Mouse (Mus musculus) Patski (cell line): ENCODE data around the gene Vmn2r68. TPM values are rescaled to one million over a fixed set of nuclear protein-coding genes. Genes with fewer than 3 reads are reported as not detected.

Experiments
- ATAC-seq: fragments of 100-300 bp; one replicate; pipeline ENCODE4 v1.8.0; 2021
- CTCF ChIA-PET: fragments of 350-600 bp; sonication (Branson Sonifier 250); formaldehyde crosslinking; loops from one replicate; lab custom pipeline; 2022; ENCODE audit warnings: inconsistent platforms; lab: Charles Lee
- POLR2A ChIA-PET: fragments of 350-600 bp; sonication (Branson Sonifier 250); formaldehyde crosslinking; loops from one replicate; lab custom pipeline; 2022; ENCODE audit warnings: antibody characterized with exemption, inconsistent platforms; lab: Charles Lee
- DNase-seq: peaks from one replicate; pipeline ENCODE4 v3.0.0-alpha.2; 2011; ENCODE audit warnings: low read depth, low spot score
- H3K27me3 ChIP-seq: fragments of 371-371 bp; one replicate; pipeline ENCODE4 v1.5.1; 2021
- CTCF ChIP-seq: fragments of 100-300 bp; IDR thresholded peaks from one replicate; pipeline ENCODE4 v1.5.1; 2021
- in situ Hi-C: fragments of 300-500 bp; cut with MboI; formaldehyde crosslinking; loops from 3 replicates; pipeline ENCODE4 v1.11.1; 2018; ENCODE audit warnings: low pct_unique_long_range_greater_than_20kb, mixed read lengths
- polyA plus RNA-seq: library from polyadenylated mRNA; unstranded; gene quantifications from one replicate; pipeline ENCODE4 v1.2.3, GENCODE M21; 2021

Gene Vmn2r68
- not detected for polyA plus RNA-seq

DNA sequence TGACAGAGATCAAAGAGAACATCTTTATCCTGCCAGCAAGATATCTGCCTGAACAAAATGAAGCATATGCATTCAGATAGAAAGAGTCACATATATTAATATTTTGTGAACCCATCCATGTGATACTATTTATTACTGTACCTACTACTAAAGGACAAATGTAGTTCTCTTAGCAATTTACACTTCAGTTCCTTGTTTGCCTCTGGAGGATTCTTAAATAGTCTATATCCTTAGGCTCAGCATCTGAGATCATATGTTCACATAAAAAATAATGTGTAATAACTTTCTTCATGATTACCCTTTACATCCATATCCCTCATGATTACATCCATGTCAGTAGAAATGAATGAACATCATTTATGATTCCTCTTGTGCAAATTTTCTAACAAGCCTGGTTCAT, at the start of gene Vmn2r68:
TSS of gene Vmn2r68 (minus strand) at position 101 of the 400 bp plus-strand sequence.
- H3K27me3 ChIP-seq = no peaks in the 10 kb centered on the region
- TF ChIP-seq CTCF = no peak
- POLR2A ChIA-PET = no interaction called here
- CTCF ChIA-PET = no interaction called here
- ATAC-seq (no peak), DNase-seq (no peak)
- in situ Hi-C loops = loop anchor here (10.0 kb wide), 1 partner anchor 517 kb away; the partner anchor contains the start of gene Vmn2r72

Other genes with a start within 250 kb of the Vmn2r68 start
- gene Vmn2r66, start 225.5 kb downstream of the Vmn2r68 start, polyA plus RNA-seq = not detected
- gene Vmn2r67, start 81.8 kb downstream of the Vmn2r68 start, polyA plus RNA-seq = not detected
- gene Vmn2r69, start 178.1 kb upstream of the Vmn2r68 start, polyA plus RNA-seq = not detected